Mouse (Mus musculus) frontal cortex, postnatal 36 days (tissue): ENCODE measurements at regions not wholly inside any gene's neighbourhood (a gene's known extent, or its start where the extent isn't known, plus 50 kb on each side); places are given as distances from the start of the nearest gene placed in this dataset.

Experiments
- DNase-seq, 2 experiments: peaks; one replicate each; pipeline ENCODE4 v3.0.0; 2022; ENCODE audit warnings: low spot score in 2 of 2

GRCm38 (mm10) chr12:77976952-77977351 lies 217.1 kb upstream of the Gm6657 start:
- no peak for DNase-seq

DNA sequence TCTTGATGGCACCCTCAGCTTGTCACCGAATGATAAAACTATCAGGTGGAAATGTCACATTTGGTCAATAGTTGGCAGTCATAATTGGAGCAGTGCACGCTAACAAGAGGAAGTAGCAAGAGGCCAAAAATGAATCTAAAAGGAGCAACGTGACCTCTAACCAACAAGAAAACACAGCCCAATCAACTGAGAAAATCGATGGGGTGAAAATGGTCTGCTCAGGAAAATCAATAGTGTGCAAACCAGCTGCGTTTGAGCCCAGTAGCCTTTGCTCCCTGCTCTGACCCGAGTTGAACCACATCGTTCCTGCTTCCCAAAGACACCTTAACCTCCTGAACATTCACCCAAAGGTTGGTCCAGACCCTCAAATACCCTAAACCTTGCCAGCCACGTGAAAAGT lies 207.3 kb upstream of the Gm6657 start:
- no peak for DNase-seq

DNA sequence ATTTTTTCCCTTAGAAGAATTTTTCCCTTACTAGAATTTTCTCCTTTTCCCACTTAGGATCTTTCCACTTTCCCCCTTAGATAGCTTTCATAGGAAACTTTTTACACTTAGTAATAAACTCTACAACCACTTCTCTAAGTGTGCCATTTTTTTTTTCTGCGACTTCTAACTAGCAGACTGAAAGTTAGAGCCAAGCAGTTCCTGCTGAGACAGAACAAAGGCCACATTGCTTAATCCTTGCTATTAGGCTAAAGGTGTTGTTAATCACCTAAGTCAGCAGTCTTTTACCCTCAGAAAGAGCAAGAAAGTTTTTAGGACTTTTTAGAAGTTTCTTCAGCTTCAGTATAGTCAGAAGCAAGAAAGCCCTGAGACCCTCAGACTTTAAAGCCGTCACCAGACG lies 204.3 kb upstream of the Gm6657 start:
- DNase-seq = no peak

- no peak for DNase-seq
Observed at GRCm38 (mm10) chr12:77991627-77992026, 202.4 kb upstream of the Gm6657 start.

GRCm38 (mm10) chr12:77994176-77994575 lies 199.9 kb upstream of the Gm6657 start:
- DNase-seq = no peak

GRCm38 (mm10) chr12:77997916-77998315 lies 196.1 kb upstream of the Gm6657 start:
- peak in 1 of 2 experiments; percentile 19 for DNase-seq

DNA sequence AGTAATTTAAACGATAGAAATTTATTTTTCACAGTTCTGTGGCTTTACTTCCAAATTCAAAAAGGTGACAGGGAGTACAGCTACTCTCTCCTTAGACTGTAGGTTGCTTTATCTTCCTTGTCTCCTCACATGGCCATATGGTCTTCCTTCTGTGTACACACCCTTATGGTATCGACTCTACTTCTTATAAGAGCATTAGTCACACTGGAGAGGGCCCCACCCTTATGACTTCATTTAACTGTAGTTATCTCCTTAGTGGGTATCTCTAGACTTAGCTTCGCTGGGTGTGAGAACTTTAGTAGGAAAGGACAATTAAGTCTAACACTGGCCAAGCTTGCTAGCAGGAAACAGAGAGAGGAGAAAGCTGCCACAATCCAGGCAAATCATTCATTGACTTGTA lies 193.6 kb upstream of the Gm6657 start:
- DNase-seq = no peak

DNA sequence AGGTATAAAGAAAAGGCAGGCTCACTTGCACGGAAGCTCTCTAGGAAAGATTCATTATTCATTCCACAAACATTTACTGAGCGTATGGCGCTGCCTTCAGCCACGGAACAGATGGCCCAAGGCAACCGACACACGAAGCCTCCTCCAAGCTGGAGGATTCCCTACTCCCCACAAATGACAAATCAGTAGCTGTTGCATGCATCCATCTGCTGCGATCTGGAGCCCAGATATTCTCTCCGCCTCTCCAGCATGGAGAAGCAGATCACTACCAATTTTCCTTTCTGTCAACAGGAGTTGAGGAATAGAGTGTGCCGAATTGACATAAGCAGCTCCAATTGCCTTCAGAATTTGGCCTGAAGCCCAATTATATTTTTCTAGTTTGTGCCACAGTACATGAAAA lies 192.2 kb upstream of the Gm6657 start:
- peak; percentile 75 to 90 for DNase-seq

DNA sequence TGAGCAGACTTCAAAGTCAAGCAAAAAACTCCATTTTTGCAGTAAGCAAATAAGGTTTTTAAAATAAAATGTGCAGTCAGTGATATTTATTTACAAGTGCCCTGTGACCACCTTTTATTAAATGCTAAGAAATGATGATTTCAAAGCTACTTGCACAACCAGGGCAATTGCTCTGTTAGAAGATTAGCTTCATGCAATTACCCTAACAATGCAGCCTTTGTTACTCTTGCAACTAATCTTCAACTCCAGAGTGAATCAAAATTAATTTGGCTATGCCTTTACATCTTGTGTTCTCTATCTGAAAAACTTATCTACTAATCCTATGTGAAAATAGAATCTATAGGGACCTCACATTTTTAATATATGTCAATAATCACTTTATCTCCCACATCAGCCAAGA lies 160.3 kb upstream of the Gm6657 start:
- DNase-seq = no peak

GRCm38 (mm10) chr12:78046582-78046981 lies 147.5 kb upstream of the Gm6657 start:
- DNase-seq = no peak

GRCm38 (mm10) chr12:78055956-78056355 lies 138.1 kb upstream of the Gm6657 start:
- peak; percentile 57 to 66 for DNase-seq

DNA sequence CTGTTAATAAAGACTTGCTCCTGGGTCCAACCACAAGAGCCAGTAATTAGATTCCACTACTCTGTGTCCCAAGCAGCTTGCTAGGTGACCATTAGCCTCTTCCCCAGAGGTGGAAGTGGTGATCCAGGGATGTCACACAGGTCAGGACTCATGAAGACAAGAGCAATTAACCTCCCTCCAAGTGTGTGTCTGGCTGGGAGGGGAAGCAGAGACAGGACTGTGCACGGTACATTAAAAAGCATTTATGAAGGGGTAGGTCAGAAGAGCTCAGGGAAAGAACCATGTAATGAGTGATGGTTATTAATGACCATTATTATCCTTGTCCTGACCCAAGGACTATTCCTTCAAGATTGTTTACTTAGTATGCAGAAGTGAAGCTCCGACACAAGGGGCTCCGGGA lies 136.9 kb upstream of the Gm6657 start:
- no peak for DNase-seq

- no peak for DNase-seq
Observed at GRCm38 (mm10) chr12:78059965-78060364, 134.1 kb upstream of the Gm6657 start.

GRCm38 (mm10) chr12:78066024-78066423 lies 128.0 kb upstream of the Gm6657 start:
- no peak for DNase-seq

- DNase-seq = no peak
Observed at GRCm38 (mm10) chr12:78072935-78073334, 121.1 kb upstream of the Gm6657 start.

GRCm38 (mm10) chr12:78074290-78074802 lies 119.7 kb upstream of the Gm6657 start:
- no peak for DNase-seq

- DNase-seq = no peak
Observed at GRCm38 (mm10) chr12:78077285-78077684, 116.8 kb upstream of the Gm6657 start.

DNA sequence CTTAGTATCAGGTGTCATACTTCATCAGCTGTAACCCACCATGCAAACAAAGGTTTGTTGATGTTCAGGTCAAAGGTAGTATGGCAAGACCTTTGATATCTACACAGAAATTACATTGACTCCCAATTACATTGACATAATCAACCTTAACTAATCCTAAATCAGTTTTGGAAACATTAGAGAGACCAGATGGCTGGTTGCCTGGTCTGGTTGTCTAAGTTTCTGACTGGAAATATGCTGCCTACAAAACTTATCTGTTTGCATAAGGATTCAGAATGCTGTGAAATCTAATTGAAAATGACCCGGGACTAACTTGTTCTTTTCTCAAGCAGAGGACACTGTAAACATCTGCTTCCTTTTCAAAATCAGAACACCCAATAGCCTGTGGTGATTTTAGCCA lies 111.9 kb upstream of the Gm6657 start:
- DNase-seq = no peak

DNA sequence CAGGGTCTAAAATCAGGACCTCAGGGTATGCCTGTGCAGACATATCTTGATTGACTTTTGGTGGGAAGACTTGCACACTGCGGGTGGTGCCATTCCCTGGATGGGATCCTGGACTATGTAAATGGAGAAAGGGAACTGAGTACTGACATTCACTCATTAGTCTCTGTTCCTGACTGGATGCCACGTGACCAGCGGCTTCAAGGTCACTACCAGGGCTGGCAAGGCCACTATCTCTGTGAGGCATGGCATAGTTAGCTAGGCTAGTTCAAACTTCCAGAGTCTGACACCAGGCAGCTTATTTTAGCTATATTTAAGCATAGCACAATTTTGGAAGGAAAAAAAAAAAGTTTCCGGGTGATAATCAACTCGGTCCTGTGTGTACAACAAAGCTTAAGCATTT lies 108.0 kb upstream of the Gm6657 start:
- no peak for DNase-seq

- no peak for DNase-seq
Observed at GRCm38 (mm10) chr12:78087921-78088320, 106.1 kb upstream of the Gm6657 start.

GRCm38 (mm10) chr12:78094471-78094870 lies 99.6 kb upstream of the Gm6657 start:
- DNase-seq = no peak

- DNase-seq = no peak
Observed at GRCm38 (mm10) chr12:78095352-78095751, 98.7 kb upstream of the Gm6657 start.

- DNase-seq = no peak
Observed at GRCm38 (mm10) chr12:78095916-78096315, 98.1 kb upstream of the Gm6657 start.

DNA sequence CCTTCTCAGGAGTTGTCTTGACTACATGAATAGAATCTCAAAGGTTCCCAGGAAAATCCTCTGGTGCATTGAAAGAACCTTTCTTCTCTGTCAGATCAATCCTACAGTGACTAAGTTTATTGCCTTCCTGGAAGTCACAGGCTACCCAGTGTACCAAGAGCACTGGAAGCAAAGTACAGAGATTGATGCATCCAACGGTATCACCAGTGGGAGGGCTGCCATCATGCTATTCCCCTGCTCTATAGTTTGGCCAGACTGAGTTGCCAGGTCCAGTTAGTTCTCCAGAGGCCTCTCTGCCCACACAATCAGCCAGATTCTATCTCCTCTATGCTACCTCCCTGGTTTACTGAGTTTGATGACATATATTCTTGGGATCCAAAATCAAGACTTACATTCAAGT lies 96.9 kb upstream of the Gm6657 start:
- no peak for DNase-seq

DNA sequence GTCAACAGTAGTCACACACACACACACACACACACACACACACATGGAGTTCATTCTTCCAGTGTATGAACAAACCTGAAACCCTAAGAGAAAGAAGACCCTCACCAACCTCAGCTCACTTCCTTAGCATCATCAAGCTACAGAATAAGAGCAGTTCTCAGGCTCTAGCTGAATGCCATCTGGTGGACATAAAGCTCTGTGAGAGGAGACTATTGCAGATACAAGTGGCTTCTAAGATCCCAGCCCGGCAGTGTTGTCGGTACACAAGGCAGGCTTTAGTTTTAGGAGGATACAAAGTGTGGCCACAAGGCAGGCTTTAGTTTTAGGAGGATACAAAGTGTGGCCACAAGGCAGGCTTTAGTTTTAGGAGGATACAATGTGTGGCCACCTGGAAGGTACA lies 96.3 kb upstream of the Gm6657 start:
- DNase-seq = no peak
